Mouse (Mus musculus) C2C12 (cell line): Measurements from ENCODE around the gene Rif1.

Source experiments
- CTCF ChIP-seq: IDR thresholded peaks from one replicate; pipeline ENCODE4 v1.5.1; 2011; ENCODE audit not compliant: control insufficient read depth, insufficient read depth, insufficient read length
- FOSL1 ChIP-seq: IDR thresholded peaks from one replicate; pipeline ENCODE4 v1.8.0; 2011; ENCODE audit warnings: mild to moderate bottlenecking, low read length; ENCODE audit not compliant: poor library complexity, insufficient read depth, severe bottlenecking
- MAX ChIP-seq: IDR thresholded peaks from one replicate; pipeline ENCODE4 v1.6.1; 2011; ENCODE audit warnings: mild to moderate bottlenecking, control low read depth
- MYOD1 ChIP-seq: IDR thresholded peaks from one replicate; pipeline ENCODE4 v1.6.1; 2011; ENCODE audit warnings: low read depth; ENCODE audit not compliant: control insufficient read depth, insufficient read length
- MYOG ChIP-seq: IDR thresholded peaks from one replicate; pipeline ENCODE4 v1.6.1; 2011; ENCODE audit not compliant: control insufficient read depth, insufficient read length; ENCODE audit errors: extremely low read depth
- USF1 ChIP-seq: IDR thresholded peaks from one replicate; pipeline ENCODE4 v1.6.1; 2011; ENCODE audit warnings: low read depth, mild to moderate bottlenecking, control low read depth, moderate library complexity

DNA sequence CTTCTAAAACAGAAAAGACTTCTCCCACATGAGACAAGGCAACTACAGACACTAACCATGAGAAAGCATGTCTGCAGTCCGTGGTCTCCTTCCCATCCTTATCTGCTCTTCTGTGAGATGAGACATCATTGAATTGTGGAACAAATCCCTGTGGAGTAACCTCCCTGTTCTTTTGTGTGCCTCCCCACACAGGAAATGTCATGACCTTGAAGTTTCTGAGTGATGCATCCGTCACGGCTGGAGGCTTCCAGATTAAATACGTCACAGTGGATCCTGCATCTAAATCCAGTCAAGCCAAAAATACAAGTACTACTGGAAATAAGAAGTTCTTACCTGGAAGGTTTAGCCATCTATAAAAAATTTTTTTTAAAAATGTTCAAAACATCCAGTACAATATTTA, 17.0 kb upstream of the Rif1 start:
- no peak for TF ChIP-seq MAX
- TF ChIP-seq CTCF: no peak
- no peak for TF ChIP-seq USF1
- TF ChIP-seq MYOD1: no peak
- TF ChIP-seq MYOG: no peak
- TF ChIP-seq FOSL1: no peak
